Mouse (Mus musculus): ENCODE data around the gene Fhad1. TPM values are rescaled to one million over a fixed set of nuclear protein-coding genes. Genes with fewer than 3 reads are reported as not detected.
"Not testable (repeated sequence)": the region's sequence is repeated elsewhere in the genome, so short reads cannot be mapped to it uniquely, and the experiment has no call there.

The Fhad1 gene
- polyA plus RNA-seq, 1 experiment, result 1.9 TPM

DNA sequence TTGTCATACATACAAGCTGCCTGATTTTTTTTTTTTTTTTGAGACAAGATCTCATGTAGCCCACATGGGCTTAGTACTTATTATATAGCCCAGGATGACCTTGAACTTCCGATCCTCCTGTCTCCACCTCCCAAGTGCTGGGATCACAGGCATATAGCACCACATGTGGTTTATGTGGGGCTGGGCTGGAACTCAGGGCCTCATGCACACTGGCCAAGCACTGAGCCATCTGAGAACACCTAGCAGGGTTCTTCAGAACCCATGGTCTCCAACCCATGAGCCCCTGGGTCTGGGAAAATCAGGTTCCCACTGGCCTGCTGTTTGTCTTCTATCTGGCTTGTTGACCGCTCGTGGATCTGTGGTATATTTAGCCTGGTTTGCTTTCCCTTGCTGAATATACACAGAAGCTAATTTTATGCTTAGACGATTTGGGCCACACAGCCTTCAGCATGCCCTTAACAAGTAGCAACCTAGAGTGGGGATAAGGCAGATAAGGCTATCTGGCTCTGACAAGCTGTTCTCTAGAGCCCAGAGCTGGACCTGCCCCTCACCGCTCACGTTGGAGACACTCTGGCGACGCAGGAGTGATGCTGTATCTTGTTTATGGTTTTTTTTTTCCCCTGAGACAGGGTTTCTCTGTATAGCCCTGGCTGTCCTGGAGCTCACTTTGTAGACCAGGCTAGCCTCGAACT, 24.9 kb upstream of the Fhad1 start:
- DNase-seq (ENCODE audit: low read depth), result no peak

DNA sequence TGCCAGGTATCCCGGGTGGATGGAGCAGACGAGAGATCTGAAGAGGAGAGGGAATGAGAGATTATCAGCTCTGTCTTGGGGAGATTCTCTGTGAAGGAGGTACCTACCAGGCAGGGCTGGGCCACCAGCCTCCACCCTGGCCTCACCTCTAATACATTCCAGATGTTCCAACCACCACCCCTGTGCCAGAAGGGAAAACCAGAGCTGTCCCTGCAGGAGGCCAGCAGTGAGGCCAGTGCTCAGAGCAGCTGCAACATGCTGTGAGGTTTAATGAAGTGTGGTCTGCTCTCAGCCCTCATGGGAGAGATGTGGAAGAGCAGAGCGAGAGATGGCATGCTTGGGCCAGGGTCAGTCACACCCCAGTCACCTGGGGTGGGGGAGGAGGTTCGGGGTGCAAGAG, 23.0 kb upstream of the Fhad1 start:
- DNase-seq (ENCODE audit: low read depth), result no peak

DNA sequence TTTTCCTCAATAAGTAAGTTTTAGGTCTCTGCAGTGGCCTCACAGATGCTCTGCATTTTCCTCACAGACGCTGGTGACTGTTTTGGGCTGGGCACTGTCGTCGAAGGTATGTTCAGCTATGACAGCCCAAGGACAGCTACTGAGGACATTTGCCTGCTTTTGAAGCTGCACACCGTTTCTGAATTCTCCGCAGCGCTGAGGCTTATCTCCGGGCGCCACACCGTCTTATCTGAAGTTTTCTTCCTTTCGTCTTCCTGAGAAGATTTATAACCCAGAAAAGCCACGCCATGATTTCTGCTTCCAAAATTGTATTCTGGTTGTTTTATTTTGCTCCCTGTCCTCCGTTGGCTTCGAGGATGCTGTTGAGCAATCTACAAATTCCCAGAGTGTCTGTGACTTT, 13.7 kb upstream of the Fhad1 start:
- DNase-seq (ENCODE audit: low read depth), result no peak

DNA sequence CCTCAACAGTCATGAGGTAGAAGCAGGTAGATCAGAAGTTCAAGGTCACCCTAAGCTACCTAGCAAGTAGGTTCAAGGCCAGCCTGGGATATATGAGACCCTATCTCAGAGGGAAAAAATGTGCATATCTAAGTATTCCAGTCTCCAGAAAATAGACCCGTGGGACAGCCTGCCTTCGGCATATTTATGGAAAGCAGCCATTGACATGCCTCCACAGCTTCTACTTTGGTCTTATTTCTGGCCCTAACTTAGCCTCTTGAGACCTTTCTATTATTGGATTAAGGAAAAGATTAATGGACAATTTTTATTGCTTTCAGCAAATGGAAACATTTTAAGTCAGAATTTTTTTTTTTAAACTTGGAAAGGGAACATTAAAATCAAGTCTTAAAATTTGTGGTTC, 12.1 kb upstream of the Fhad1 start:
- DNase-seq (ENCODE audit: low read depth), result no peak

DNA sequence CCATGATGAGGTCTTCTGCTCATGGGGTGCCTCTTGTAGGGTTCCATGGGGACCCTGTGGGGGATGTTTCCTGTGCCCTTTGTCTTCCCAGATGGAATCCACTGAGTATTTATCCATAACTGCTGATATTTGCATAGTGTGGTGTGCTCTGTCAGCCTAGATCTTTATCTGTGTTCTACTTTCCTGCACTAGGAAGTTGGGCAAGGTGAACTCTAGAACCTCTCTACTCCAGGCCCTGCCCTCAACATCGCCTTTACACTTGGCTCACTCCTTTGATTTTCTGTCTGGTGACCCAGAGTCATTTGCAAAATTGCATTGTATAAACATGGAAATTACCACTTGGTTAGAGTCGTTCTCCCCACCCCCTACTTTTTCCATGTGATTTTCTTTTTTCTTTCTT, 9.7 kb upstream of the Fhad1 start:
- no peak for DNase-seq (ENCODE audit: low read depth)

DNA sequence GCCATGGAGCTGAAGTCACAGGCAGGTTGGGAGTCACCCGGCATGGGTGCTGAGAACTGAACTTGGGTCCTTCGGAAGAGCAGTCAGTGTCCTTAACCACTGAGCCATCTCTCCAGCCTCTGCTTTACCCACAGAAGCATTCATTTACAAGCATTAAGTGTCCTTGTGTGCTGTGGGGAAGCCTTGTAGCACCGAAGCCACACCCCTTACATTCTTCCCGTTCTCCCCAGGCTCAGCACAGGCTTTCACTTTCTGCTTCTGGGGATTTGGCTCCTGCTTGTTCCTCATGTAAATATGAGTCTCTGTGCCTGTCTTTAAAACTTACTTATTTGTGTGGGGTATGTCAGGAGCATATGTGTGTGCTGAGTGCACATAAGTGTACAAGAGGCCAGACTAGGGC, 8.3 kb upstream of the Fhad1 start:
- DNase-seq (ENCODE audit: low read depth), result no peak

DNA sequence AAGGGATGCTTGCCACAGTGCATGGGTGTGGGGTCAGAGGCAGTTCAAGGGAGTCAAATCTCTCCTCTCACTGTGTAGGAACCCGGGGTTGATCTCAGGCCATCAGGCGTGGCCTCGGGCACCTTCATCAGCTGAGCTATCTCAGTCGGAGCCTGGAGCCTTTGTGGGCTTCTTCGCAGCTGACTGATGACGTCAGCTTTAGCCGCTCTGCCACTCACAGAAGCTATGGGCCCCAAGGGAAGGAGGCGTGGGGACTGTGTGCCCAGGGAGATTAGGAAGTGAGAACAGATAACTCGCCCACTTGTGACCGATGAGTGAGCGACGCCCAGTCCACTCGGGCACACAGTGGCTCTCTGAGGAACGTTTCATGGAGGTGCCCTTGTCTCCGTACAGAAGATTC, 2.8 kb upstream of the Fhad1 start:
- no peak for DNase-seq (ENCODE audit: low read depth)

DNA sequence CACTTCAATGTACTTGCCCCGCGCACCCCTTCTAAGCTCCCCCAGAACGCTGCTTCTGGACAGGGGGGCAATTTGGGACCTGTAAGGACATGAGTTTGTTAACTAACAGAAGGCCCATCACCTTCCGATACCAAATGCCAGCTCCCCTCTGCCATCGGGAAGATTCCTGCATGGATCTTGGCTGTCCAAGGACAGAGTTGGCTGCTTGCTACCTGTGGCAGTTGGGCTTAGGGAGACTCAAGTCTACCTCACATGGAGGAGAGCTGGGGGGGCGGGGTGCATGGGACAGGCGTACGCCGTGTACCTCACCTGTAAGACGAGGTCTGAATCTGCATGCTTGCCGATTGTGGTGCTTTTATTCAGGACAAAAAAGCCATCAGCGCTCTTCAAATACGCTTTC, 3.6 kb downstream of the Fhad1 start:
- DNase-seq (ENCODE audit: low read depth), result no peak

DNA sequence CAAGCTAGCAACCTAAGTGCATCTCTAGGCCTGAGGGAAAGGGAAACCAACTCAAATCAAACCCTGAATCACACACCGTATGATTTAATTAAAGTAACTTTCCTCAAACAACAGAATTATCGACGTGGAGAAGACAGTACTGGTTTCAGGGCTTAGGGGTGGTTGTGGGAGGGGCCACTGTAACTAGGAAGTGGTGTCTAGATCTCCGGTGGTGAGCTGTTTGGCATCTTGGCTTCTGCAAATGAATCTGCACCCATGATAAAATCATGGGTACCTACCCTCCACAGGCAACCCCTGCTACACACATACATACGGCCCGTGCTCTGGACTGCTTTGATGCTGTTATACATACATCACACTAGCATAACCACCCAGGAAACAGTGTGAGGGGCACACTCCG, 4.4 kb downstream of the Fhad1 start:
- DNase-seq (ENCODE audit: low read depth), result no peak

DNA sequence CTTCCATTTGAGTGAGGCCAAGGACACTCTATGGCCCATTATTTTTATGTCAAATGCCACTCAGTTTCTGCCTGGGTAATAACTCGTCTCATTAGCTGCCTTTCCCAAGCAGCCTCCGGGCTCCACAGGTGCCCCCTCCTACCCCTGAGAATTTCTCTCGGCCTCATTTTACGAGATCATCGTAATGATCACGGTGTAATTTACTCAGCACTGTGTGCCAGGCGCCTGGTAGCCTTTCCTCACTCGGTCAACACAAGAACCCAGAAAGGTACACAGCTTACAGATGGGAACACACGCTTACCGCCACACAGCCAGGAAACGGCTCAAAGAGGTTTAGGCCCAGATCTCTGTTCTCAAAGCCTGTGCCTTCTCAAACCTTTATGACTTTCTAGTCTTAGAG, 6.7 kb downstream of the Fhad1 start:
- DNase-seq (ENCODE audit: low read depth), result no peak

DNA sequence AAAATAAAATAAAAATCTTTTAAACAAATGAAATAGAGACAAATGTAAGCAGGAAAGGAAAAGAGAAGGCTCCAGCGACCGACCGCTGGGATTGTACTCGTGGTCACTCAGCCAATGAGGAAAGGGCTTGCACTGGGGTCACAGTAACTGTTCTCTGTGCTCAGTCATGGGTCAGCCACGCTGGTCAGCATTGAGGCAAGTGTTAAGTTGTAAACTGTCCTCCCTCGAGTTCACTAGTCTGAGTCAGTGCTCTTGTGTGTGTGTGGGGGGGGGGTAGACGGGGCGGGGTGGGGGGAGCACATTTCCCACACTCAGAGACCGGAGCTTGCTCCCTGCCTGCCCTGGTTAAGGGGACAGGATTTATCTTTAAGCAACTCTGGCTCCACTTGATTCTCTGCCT, 14.3 kb downstream of the Fhad1 start:
- no peak for DNase-seq (ENCODE audit: low read depth)

DNA sequence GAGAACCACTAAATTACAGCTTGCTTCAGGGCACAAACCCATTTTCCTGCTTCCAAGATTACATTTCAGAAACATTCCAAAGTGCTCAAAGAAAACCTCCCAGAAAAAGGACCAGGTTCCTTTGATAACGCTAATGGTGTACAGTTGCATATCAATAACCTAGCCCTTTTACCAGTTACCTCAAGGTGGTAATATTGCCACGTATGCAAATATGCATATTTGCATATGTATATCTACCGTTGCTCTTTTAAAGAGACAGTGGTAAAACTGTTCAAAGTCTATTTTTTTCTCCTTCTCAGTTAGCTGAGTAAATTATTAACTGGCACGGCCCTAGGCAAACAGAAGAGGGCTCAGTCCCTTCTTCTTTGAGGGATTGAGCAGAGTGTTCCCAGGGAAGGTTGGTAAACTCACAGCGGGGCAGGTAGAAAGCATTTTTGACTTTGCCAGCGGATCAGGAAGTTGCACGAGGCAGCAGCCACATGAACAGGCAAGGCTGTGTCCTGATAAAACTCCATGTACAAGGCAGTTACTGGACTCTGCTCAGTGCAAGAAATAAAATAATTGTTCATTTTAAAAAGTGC, 15.3 kb downstream of the Fhad1 start:
- no peak for DNase-seq (ENCODE audit: low read depth)

DNA sequence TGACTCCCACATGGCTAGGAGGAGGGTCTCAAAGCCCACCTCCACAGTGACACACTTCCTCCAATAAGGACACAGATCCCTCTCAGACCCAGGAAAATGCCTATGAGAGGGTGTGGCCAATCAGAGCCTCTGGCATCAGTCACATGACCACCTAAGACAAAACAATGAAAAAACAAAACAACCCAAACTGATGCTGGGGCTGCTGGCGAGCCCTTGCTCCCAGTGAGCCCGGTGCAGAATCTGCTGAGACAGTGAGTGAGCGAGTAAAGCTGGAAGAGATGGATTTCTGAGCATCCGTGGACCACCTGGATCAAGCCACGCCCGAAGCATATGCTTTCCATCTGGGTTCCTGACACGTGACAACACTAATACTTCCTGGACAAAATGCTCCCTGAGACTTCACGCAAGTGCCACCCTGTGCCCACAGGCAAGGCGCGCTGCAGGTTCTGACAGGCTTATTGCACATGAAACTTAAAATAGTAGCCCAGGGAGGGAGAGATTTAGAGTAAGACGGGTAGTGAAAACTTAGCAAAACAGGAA, 16.5 kb downstream of the Fhad1 start:
- DNase-seq (ENCODE audit: low read depth), result peak; percentile 65

DNA sequence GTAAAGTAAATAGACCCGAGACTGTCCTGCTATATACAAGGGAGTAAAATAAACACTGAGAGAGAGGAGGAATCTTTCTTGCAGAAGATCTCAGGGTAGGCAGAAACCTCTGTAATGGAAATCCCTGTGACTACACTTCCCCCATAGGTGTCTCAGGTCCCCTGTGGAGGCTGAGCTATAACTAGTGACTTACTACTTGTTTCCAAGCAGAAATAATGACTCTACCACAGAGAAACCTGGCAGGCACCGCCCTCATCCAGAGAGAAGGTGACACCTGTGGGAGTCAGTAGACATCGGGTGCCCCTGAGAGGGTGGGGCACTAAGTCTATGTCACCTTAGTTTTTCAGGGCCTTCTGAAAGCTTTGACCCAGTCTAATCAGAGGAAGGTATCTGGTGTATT, 18.0 kb downstream of the Fhad1 start:
- DNase-seq (ENCODE audit: low read depth), result no peak

DNA sequence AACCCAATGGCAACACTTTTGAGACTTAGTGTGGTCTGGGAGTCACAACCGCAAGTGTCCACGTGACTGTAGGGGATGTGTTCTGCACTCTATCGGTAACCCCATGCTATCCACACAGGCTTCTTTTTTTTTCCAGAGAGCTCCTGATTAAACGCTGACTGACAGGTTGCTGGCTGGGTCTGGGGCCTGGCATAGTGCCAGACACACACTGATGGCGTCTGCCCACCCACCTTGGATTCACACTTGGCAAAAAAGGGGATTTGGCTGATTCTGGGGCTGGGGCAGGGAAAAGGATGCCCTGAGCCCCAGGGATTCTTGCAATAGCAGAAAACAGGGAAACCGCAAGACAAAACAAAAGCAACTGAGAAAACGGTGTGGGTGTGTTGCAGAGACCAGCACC, 18.8 kb downstream of the Fhad1 start:
- no peak for DNase-seq (ENCODE audit: low read depth)

DNA sequence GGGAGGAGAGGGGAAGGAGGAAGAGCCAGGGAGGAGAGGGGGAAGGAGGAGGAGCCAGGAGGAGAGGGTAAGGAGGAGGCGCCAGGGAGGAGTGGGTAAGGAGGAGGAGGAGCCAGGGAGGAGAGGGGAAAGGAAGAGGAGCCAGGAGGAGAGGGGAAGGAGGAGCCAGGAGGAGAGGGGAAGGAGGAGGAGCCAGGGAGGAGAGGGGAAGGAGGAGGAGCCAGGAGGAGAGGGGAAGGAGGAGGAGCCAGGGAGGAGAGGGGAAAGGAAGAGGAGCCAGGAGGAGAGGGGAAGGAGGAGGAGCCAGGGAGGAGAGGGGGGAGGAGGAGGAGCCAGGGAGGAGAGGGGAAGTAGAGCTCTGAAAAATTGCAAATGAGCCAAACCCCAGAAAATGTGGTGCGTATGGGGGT, 20.8 kb downstream of the Fhad1 start:
- not testable (repeated sequence) for DNase-seq (ENCODE audit: low read depth)

DNA sequence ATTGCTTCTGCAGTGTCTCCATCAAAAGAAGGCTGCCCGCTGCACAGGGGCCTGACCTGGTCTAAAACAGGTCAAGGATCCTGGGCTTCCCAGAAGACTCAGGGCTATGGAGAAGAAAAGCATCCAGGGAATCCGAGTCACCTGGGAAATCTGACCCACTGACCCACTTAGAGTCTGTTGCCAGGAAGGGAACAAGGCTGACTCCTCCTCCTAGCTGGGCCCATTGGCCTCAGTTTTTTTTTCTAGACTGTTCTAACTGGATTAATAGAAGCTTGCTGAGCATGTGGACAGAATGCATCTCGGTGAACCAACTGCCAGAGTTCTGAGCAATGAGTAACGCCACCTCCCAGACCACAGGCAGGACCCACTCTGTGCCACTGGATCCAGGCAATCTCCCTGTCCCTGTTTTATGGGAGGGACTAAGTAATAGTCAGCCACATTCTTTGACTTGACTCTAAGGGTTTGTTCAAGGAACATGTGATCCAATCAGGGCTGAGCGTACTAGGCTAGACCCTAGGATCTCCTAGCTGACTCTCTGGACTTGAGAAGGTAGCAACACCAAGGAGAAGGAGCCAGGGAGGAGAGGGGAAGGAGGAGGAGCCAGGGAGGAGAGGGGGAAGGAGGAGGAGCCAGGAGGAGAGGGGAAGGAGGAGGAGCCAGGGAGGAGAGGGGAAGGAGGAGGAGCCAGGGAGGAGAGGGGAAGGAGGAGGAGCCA, 21.4 kb downstream of the Fhad1 start:
- no peak for DNase-seq (ENCODE audit: low read depth)

DNA sequence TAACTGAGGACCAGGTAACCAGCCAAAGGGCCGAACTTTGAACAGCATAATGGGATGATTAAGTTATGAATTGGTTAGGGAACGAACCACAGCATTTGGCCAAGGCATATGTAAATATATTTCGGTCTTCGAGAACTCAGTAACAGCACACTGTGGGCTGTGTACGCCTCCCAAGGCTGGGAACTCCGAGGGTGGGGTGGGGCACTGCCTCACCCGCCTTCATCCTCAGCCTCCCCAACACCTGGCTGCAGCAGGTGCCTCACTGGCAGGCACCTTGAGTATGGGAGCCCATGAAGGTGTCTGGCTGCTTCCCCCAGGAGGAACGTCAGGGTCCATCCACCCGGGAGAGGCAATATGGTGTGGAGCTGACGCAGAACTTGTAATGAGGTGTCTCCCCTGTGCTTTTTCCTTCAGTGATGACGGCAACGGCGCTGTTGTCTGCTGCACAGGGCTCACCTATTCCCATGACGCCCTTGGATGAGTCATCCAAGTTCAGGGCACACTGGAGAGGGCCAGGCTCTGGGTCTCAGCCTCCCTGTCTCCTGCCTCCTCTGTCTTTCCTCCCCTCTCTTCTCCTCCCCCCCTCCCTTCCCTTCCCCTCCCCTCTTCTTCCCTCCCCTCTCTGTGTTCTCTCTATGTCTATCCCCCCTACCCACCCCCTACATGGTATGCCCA, 22.2 kb downstream of the Fhad1 start:
- DNase-seq (ENCODE audit: low read depth), result no peak

DNA sequence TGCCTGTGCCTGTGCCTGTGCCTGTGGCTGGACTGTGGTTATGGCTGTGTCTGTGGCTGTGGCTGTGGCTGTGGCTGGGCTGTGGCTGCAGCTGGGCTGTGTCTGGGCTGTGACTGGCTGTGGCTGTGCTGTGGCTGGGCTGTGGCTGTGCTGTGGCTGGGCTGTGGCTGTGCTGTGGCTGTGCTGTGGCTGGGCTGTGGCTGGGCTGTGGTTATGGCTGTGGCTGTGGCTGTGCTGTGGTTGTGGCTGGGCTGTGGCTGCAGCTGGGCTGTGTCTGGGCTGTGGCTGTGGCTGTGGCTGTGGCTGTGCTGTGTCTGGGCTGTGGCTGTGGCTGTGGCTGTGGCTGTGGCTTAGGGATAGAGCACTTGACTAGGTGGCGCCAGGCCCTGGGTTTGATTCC, 26.7 kb downstream of the Fhad1 start:
- no peak for DNase-seq (ENCODE audit: low read depth)

DNA sequence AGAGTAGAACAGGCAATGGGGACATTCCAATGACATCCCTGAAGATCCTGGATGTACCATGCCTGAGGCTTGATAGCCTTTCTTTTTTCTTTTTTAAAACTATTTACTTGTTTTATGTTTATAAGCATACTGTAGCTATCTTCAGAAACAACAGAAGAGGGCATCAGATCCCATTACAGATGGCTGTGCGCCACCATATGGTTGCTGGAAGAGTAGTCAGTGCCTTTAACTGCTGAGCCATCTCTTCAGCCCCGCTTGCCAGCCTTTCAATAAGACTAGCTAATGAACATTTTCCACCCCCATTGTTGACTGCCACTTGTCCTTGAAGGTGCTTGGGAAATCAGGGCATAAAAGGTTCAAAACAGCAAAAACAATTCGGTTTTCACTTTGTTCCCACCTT, 31.2 kb downstream of the Fhad1 start:
- DNase-seq (ENCODE audit: low read depth), result no peak

DNA sequence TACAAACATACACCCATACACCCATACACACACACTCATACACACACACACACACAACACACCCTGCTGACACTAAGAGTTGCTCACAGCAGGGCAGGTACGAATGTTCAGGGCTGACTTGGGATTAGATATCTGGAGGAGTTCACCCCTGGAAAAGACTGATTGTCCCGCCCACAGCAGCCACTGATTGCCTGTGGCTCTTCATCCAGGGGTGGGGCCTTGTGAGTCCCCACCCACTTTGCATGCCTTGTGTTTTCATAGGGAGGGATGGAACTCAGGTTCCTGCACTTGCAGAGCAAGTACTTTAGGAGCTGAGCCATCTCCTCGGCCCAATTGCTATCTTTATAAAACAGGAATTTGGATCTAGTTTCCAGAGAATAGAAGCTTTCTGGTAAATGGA, 33.4 kb downstream of the Fhad1 start:
- DNase-seq (ENCODE audit: low read depth), result no peak

DNA sequence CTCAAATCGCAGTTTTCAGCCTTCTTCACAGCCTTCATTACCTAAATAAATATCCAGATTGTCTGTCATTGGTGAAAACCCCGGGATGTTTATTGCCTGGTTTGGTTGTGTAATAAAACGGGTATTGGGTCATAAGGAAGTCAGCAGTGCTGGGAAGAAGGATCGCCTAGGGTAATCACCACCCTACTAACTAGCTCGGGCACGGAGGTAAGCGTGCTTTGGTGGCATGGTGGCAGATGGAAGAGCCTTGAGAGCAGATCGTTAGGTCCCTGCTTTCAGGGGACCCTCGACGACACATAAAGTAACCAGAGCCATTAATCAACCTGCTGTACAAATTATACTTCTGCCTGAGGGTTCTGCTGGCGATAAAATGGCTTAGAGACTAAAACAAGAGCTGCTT, 36.3 kb downstream of the Fhad1 start:
- DNase-seq (ENCODE audit: low read depth), result no peak

DNA sequence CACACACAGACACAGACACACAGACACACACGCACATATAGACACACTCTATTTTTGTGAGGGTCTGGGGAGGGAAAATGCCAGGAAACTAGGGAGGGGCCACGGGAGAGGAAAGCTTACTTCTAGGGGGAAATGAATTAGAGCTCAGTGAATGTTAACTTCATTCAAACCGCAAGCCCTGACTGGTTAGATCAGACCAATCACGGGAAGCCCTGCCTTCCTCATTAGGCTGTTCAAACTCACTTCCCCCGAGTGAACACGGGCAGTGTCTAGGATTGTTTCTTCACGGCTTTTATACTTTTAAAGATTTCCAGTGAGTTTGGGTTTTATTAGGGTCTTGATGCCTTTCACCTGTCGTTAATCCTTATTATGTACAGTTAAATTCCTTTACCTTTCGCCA, 37.5 kb downstream of the Fhad1 start:
- DNase-seq (ENCODE audit: low read depth), result no peak
